Mouse (Mus musculus): Measurements from ENCODE around the gene Rab27a. TPM values are rescaled to one million over a fixed set of nuclear protein-coding genes. Genes with fewer than 3 reads are reported as not detected.
A peak's percentile ranks its signal among the peaks of the same experiment; 100 is the strongest.

Rab27a gene
- polyA plus RNA-seq, 1 experiment from 2014 or later = 2.5 TPM

- H3K27ac ChIP-seq (replicated peaks; ENCODE audit: low read depth, low read length) = no peak overlapping the region
- H3K4me1 ChIP-seq (ENCODE audit: control insufficient read depth, insufficient read depth, low read length) = no peaks in the 10 kb centered on the region
- no peak overlapping the region for H3K4me2 ChIP-seq (ENCODE audit: low read depth, low read length)
- ATAC-seq (replicated peaks; ENCODE audit: insufficient number of reproducible peaks, low FRiP score, low TSS enrichment, low read depth) (no peak), DNase-seq (ENCODE audit: low spot score) (no peak)
- no peaks in the 10 kb centered on the region for H3K27me3 ChIP-seq (ENCODE audit: control insufficient read depth, insufficient read depth, low read length)
- H3K36me3 ChIP-seq (replicated peaks; ENCODE audit: control insufficient read depth, insufficient read depth, low read depth, low read length) = no peaks in the 10 kb centered on the region
- H3K4me3 ChIP-seq (ENCODE audit: low read depth, low read length) = no peak overlapping the region
- 69% methylated on average over 5 of the region's 5 CpGs for WGBS
- H3K9me3 ChIP-seq (replicated peaks; ENCODE audit: control insufficient read depth, low read length) = no peaks in the 10 kb centered on the region; the same call in 1 of the 2 replicates
- H3K9ac ChIP-seq (replicated peaks; ENCODE audit: low read length) = no peak overlapping the region
Measured at GRCm38 (mm10) chr9:73049833-73050232, 5.2 kb downstream of the Rab27a start.

DNA sequence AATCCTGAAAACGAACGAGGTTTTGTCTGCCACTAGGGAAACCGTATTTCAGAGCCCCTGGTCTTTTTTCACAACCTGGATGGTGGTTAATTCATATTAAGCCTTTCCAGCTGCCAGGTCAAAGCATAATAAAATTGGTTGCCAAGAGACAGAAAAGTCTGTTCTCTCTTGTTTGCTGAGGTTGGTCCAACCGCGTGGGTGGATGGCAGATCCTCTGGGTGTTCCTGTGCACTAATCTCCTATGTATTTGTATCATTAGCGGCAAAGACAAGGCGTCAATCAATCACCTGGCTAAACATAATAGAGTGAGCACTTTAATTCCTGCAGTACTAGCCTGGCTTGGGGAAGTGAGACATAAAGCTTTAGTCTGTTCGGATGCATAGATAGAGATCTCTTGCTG is 6.0 kb downstream of the Rab27a start:
- DNase-seq (ENCODE audit: low spot score) (peak; percentile 18), ATAC-seq (replicated peaks; ENCODE audit: insufficient number of reproducible peaks, low FRiP score, low TSS enrichment, low read depth) (no peak)
- H3K27me3 ChIP-seq (ENCODE audit: control insufficient read depth, insufficient read depth, low read length) = no peaks in the 10 kb centered on the region
- no peak overlapping the region for H3K4me2 ChIP-seq (ENCODE audit: low read depth, low read length)
- H3K9ac ChIP-seq (replicated peaks; ENCODE audit: low read length) = no peak overlapping the region
- no peaks in the 10 kb centered on the region for H3K36me3 ChIP-seq (replicated peaks; ENCODE audit: control insufficient read depth, insufficient read depth, low read depth, low read length)
- H3K27ac ChIP-seq (replicated peaks; ENCODE audit: low read depth, low read length) = no peak overlapping the region
- no peak overlapping the region for H3K4me3 ChIP-seq (ENCODE audit: low read depth, low read length)
- H3K4me1 ChIP-seq (ENCODE audit: control insufficient read depth, insufficient read depth, low read length) = no peaks in the 10 kb centered on the region
- 70% methylated on average over 8 of the region's 8 CpGs for WGBS
- no peaks in the 10 kb centered on the region for H3K9me3 ChIP-seq (replicated peaks; ENCODE audit: control insufficient read depth, low read length)

- no peaks in the 10 kb centered on the region for H3K4me1 ChIP-seq (ENCODE audit: control insufficient read depth, insufficient read depth, low read length)
- no peaks in the 10 kb centered on the region for H3K27me3 ChIP-seq (ENCODE audit: control insufficient read depth, insufficient read depth, low read length)
- no peaks in the 10 kb centered on the region for H3K36me3 ChIP-seq (replicated peaks; ENCODE audit: control insufficient read depth, insufficient read depth, low read depth, low read length)
- no peaks in the 10 kb centered on the region for H3K9me3 ChIP-seq (replicated peaks; ENCODE audit: control insufficient read depth, low read length)
- no peak for ATAC-seq (replicated peaks; ENCODE audit: insufficient number of reproducible peaks, low FRiP score, low TSS enrichment, low read depth)
- no peak overlapping the region for H3K27ac ChIP-seq (replicated peaks; ENCODE audit: low read depth, low read length)
- no peak overlapping the region for H3K4me3 ChIP-seq (ENCODE audit: low read depth, low read length)
- no peak overlapping the region for H3K4me2 ChIP-seq (ENCODE audit: low read depth, low read length)
- no peak for DNase-seq (ENCODE audit: low spot score)
- WGBS = 57% methylated on average over 10 of the region's 10 CpGs
- no peak overlapping the region for H3K9ac ChIP-seq (replicated peaks; ENCODE audit: low read length)
Measured at GRCm38 (mm10) chr9:73055441-73055911, 10.8 kb downstream of the Rab27a start.

DNA sequence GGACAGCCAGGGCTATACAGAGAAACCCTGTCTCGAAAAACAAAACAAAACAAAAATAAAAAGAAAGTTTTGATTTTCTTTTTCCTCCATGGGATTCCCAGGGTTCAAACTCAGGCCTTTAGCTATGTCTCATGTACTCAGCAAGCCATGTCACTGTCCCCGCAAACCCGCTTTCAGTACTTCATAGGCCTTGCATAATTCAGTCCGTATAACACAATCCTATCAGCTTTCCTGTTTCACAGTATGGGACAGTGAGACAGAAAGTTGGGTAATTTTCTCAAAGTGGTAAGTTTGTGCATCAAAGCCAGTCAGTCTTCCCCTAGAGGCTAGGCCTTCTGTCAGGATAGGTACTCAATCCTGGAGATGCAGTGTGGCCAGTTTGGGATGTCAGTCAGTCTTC is 14.6 kb downstream of the Rab27a start:
- no peak for ATAC-seq (replicated peaks; ENCODE audit: insufficient number of reproducible peaks, low FRiP score, low TSS enrichment, low read depth)
- H3K4me3 ChIP-seq (ENCODE audit: low read depth, low read length) = no peak overlapping the region
- 83% methylated on average over 4 of the region's 4 CpGs for WGBS
- H3K27ac ChIP-seq (replicated peaks; ENCODE audit: low read depth, low read length) = no peak overlapping the region
- DNase-seq (ENCODE audit: low spot score) = no peak
- H3K9ac ChIP-seq (replicated peaks; ENCODE audit: low read length) = no peak overlapping the region
- no peaks in the 10 kb centered on the region for H3K9me3 ChIP-seq (replicated peaks; ENCODE audit: control insufficient read depth, low read length)
- H3K4me2 ChIP-seq (ENCODE audit: low read depth, low read length) = no peak overlapping the region
- no peaks in the 10 kb centered on the region for H3K27me3 ChIP-seq (ENCODE audit: control insufficient read depth, insufficient read depth, low read length)
- no peaks in the 10 kb centered on the region for H3K36me3 ChIP-seq (replicated peaks; ENCODE audit: control insufficient read depth, insufficient read depth, low read depth, low read length)
- H3K4me1 ChIP-seq (ENCODE audit: control insufficient read depth, insufficient read depth, low read length) = no peaks in the 10 kb centered on the region

DNA sequence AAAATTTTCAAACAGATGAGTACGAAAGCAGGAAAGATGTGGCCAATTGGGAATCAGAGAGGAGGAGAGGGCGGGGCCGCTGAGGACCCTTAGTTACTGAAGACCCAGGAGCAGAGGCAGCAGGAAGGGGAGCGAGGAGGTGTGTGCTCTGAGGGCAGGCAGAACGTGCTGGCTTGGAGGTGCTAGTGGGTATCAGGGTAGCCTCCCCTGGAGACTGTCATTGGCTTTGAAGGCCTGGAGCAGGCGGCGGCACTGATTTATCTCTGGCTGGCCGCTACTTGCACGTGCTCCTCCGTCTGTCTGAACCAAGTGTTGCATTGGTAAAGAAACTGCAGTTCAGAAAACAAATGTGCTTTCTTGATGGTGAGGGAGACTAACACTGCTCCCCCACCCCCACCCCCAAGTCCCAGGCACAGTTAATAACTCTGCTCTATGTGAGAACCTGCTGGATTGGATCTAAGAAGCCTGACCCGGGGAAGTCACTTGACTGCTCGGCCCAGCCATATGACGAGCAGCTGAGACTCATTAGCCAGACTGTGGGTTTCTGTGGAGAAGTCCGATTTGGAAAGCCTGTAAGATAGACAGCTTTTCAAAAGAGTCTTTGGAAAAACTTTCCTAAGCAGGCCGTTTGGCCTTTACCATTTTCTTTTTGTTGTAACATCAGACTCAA is 19.1 kb downstream of the Rab27a start:
- DNase-seq (ENCODE audit: low spot score) (peak; percentile 81), ATAC-seq (replicated peaks; ENCODE audit: insufficient number of reproducible peaks, low FRiP score, low TSS enrichment, low read depth) (peak; percentile 64; the same call in 1 of the 2 replicates)
- 13% methylated on average over 15 of the region's 15 CpGs for WGBS
- H3K9ac ChIP-seq (replicated peaks; ENCODE audit: low read length) = peak overlapping the region; percentile 32; the same call in 1 of the 2 replicates
- H3K27ac ChIP-seq (replicated peaks; ENCODE audit: low read depth, low read length) = peak overlapping the region; percentile 7; the same call in 1 of the 2 replicates
- H3K4me1 ChIP-seq (ENCODE audit: control insufficient read depth, insufficient read depth, low read length) = no peaks in the 10 kb centered on the region
- H3K4me3 ChIP-seq (ENCODE audit: low read depth, low read length) = no peak overlapping the region
- no peaks in the 10 kb centered on the region for H3K27me3 ChIP-seq (ENCODE audit: control insufficient read depth, insufficient read depth, low read length)
- H3K4me2 ChIP-seq (ENCODE audit: low read depth, low read length) = peak overlapping the region; percentile 38
- H3K36me3 ChIP-seq (replicated peaks; ENCODE audit: control insufficient read depth, insufficient read depth, low read depth, low read length) = no peaks in the 10 kb centered on the region
- H3K9me3 ChIP-seq (replicated peaks; ENCODE audit: control insufficient read depth, low read length) = no peaks in the 10 kb centered on the region

- no peak overlapping the region for H3K4me2 ChIP-seq (ENCODE audit: low read depth, low read length)
- H3K27me3 ChIP-seq (ENCODE audit: control insufficient read depth, insufficient read depth, low read length) = no peaks in the 10 kb centered on the region
- peak; percentile 73 for DNase-seq (ENCODE audit: low spot score)
- 18% methylated on average over 10 of the region's 10 CpGs for WGBS
- peak; percentile 85 for ATAC-seq (replicated peaks; ENCODE audit: insufficient number of reproducible peaks, low FRiP score, low TSS enrichment, low read depth)
- H3K27ac ChIP-seq (replicated peaks; ENCODE audit: low read depth, low read length) = no peak overlapping the region; the same call in 1 of the 2 replicates
- no peaks in the 10 kb centered on the region for H3K36me3 ChIP-seq (replicated peaks; ENCODE audit: control insufficient read depth, insufficient read depth, low read depth, low read length)
- H3K4me3 ChIP-seq (ENCODE audit: low read depth, low read length) = no peak overlapping the region
- H3K4me1 ChIP-seq (ENCODE audit: control insufficient read depth, insufficient read depth, low read length) = no peaks in the 10 kb centered on the region
- no peaks in the 10 kb centered on the region for H3K9me3 ChIP-seq (replicated peaks; ENCODE audit: control insufficient read depth, low read length)
- H3K9ac ChIP-seq (replicated peaks; ENCODE audit: low read length) = 0 out of 2 replicates have a peak overlapping the region, but pooled peaks have one; percentile 13
Measured at GRCm38 (mm10) chr9:73067086-73067485, 22.4 kb downstream of the Rab27a start.

DNA sequence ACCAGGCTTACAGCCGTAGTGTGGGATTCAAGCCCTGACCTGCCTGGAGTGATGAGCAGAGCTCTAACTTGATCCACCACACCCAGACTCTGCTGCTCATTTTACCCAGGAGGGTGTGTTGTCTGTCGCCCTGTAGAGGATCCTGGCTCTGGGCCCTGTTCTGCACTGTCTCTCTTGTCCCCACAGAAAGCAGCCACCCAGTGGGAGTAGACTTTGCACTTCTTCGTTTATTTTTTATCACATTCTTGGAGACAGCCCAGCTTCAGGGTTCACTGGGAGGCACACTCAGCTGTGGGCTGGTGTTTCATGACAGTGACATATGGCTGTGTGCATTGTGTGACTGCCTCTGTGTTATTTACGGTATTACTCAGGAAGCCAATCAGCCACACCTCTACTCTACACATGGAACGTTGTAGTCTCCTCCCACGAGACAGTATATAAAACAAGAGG is 23.6 kb downstream of the Rab27a start:
- Histone ChIP-seq H3K4me3 (ENCODE audit: low read depth, low read length) (no peak overlapping the region), H3K4me1 (ENCODE audit: control insufficient read depth, insufficient read depth, low read length) (no peaks in the 10 kb centered on the region), H3K9me3 (replicated peaks; ENCODE audit: control insufficient read depth, low read length) (no peaks in the 10 kb centered on the region), H3K4me2 (ENCODE audit: low read depth, low read length) (no peak overlapping the region), H3K9ac (replicated peaks; ENCODE audit: low read length) (no peak overlapping the region), H3K27me3 (ENCODE audit: control insufficient read depth, insufficient read depth, low read length) (no peaks in the 10 kb centered on the region), H3K27ac (replicated peaks; ENCODE audit: low read depth, low read length) (no peak overlapping the region), H3K36me3 (replicated peaks; ENCODE audit: control insufficient read depth, insufficient read depth, low read depth, low read length) (no peaks in the 10 kb centered on the region)
- WGBS = 61% methylated on average over 6 of the region's 6 CpGs
- DNase-seq (ENCODE audit: low spot score) (no peak), ATAC-seq (replicated peaks; ENCODE audit: insufficient number of reproducible peaks, low FRiP score, low TSS enrichment, low read depth) (peak; percentile 54; the same call in 1 of the 2 replicates)

DNA sequence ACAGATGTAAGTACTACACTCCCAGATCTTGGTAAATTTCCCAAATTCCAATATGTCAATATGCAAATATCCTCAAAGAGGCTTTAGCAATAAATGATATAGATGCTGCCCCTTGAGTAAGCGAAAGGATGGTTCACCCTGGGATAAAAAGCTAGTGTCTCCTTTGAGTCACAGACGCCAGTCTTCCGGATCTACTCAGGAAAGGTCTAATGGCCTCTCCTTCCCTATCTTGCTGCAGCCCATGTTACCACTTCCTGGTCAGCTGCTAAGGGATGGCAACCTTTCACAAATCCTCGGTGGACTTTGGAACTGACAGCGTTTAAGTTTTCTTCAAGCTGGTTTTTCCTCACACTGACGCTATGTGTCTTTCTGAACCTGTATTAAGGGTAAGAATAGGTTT is 24.0 kb downstream of the Rab27a start:
- H3K4me1 ChIP-seq (ENCODE audit: control insufficient read depth, insufficient read depth, low read length) = no peaks in the 10 kb centered on the region
- 87% methylated on average over 6 of the region's 6 CpGs for WGBS
- H3K27ac ChIP-seq (replicated peaks; ENCODE audit: low read depth, low read length) = no peak overlapping the region
- H3K9me3 ChIP-seq (replicated peaks; ENCODE audit: control insufficient read depth, low read length) = no peaks in the 10 kb centered on the region
- H3K36me3 ChIP-seq (replicated peaks; ENCODE audit: control insufficient read depth, insufficient read depth, low read depth, low read length) = no peaks in the 10 kb centered on the region
- H3K27me3 ChIP-seq (ENCODE audit: control insufficient read depth, insufficient read depth, low read length) = no peaks in the 10 kb centered on the region
- ATAC-seq (replicated peaks; ENCODE audit: insufficient number of reproducible peaks, low FRiP score, low TSS enrichment, low read depth) = no peak
- no peak overlapping the region for H3K9ac ChIP-seq (replicated peaks; ENCODE audit: low read length)
- no peak overlapping the region for H3K4me2 ChIP-seq (ENCODE audit: low read depth, low read length)
- H3K4me3 ChIP-seq (ENCODE audit: low read depth, low read length) = no peak overlapping the region
- DNase-seq (ENCODE audit: low spot score) = no peak
